Comparison of ENCODE assay signal across 19 mouse cellular contexts in the genomic region with DNA sequence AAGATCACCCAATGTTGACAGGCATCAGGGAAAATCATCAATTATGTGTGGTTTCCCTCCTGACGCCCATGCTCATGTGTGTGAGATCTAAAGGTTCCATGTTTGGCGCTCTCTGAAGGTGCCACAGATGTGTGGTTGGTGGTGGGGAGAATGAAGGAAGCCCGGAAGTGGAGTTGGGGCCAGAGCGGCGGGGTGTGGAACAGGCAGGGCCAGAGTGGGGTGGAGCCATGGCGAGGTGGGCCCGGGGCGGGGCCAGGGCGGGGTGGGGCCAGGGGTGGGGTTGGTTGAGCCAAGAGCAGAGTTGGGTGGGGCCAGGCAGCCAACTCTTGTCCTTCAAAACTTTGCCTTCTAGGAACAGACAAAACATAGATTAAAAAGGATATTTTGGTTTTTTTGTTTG.
DNase-seq lines count a peak whose midpoint lies in the region; ATAC-seq and TF ChIP-seq lines count a peak whose summit lies in the region.
"Had no signal": no experiment of that assay in that cellular context is flagged by ENCODE, and none has a peak within 500 bp of the region (broad histone marks: within the 10 kb centered on the region; RNA-seq: fewer than 3 reads in every experiment).

No protein-coding gene starts in this region.

- no peaks in the 10 kb centered on the region for H3K79me2 ChIP-seq in heart, adult 2 months (replicated peaks; ENCODE audit: control insufficient read depth, insufficient read depth, low read length)

- H3K9ac ChIP-seq in liver, postnatal 0 days (replicated peaks), result no peak overlapping the region
- H3K9ac ChIP-seq in heart, adult 2 months (ENCODE audit: low read depth, low read length), result no peak overlapping the region
- H3K9ac ChIP-seq: embryonic facial prominence, embryonic 13.5 days; forebrain, embryonic 13.5 days; forebrain, postnatal 0 days; heart, embryonic 13.5 days; hindbrain, embryonic 15.5 days had no signal

- no peaks in the 10 kb centered on the region for H3K27me3 ChIP-seq in thymus, adult 2 months (ENCODE audit: control insufficient read depth, insufficient read depth, low read length)
- no peaks in the 10 kb centered on the region for H3K27me3 ChIP-seq in liver, postnatal 0 days (ENCODE audit: insufficient read depth, low read length)
- H3K27me3 ChIP-seq in heart, adult 2 months (ENCODE audit: control insufficient read depth, insufficient read depth, low read length), result no peaks in the 10 kb centered on the region
- H3K27me3 ChIP-seq: embryonic facial prominence, embryonic 13.5 days; forebrain, embryonic 13.5 days; heart, embryonic 13.5 days; hindbrain, embryonic 15.5 days had no signal

- no peak overlapping the region for H3K27ac ChIP-seq in thymus, adult 2 months (ENCODE audit: control insufficient read depth, insufficient read depth, low read length)
- no peak overlapping the region for H3K27ac ChIP-seq in liver, postnatal 0 days (ENCODE audit: low read depth)
- no peak overlapping the region for H3K27ac ChIP-seq in heart, adult 2 months
- H3K27ac ChIP-seq: embryonic facial prominence, embryonic 13.5 days; forebrain, embryonic 13.5 days; gastrocnemius, adult 2 months; heart, embryonic 13.5 days; hindbrain, embryonic 15.5 days had no signal

- H3K36me3 ChIP-seq in thymus, adult 2 months (ENCODE audit: control insufficient read depth, insufficient read depth, low read length), result no peaks in the 10 kb centered on the region
- no peaks in the 10 kb centered on the region for H3K36me3 ChIP-seq in liver, postnatal 0 days (replicated peaks; ENCODE audit: insufficient read depth, low read length)
- no peaks in the 10 kb centered on the region for H3K36me3 ChIP-seq in heart, adult 2 months (ENCODE audit: control insufficient read depth, insufficient read depth, low read length)
- H3K36me3 ChIP-seq: heart, embryonic 13.5 days; hindbrain, embryonic 15.5 days had no signal

- no peak for TF ChIP-seq CTCF in thymus, adult 2 months (IDR thresholded peaks at IDR 0.05; ENCODE audit: borderline replicate concordance, control insufficient read depth, extremely low read depth, insufficient read depth, low read length, poor library complexity)
- no peak for TF ChIP-seq CTCF in liver, postnatal 0 days (IDR thresholded peaks at IDR 0.05; ENCODE audit: low read depth)
- no peak for TF ChIP-seq CTCF in heart, adult 2 months (IDR thresholded peaks at IDR 0.05)

- H3K4me1 ChIP-seq in thymus, adult 2 months (replicated peaks; ENCODE audit: control insufficient read depth, insufficient read depth, low read length), result 0 out of 2 replicates have a peak, but pooled peaks cover 5% of the 10 kb centered on the region
- H3K4me1 ChIP-seq in liver, postnatal 0 days (ENCODE audit: insufficient read depth), result no peaks in the 10 kb centered on the region
- H3K4me1 ChIP-seq in heart, adult 2 months (ENCODE audit: control insufficient read depth, insufficient read depth, low read length), result no peaks in the 10 kb centered on the region
- H3K4me1 ChIP-seq: forebrain, embryonic 13.5 days; heart, embryonic 13.5 days; hindbrain, embryonic 15.5 days had no signal

- TF ChIP-seq EP300 in liver, postnatal 0 days (IDR thresholded peaks at IDR 0.05; ENCODE audit: low read depth), result no peak
- no peak for TF ChIP-seq EP300 in heart, adult 2 months (IDR thresholded peaks at IDR 0.05; ENCODE audit: insufficient read depth, low read depth, low read length)

- H3K4me2 ChIP-seq in liver, postnatal 0 days (ENCODE audit: low read depth, low read length), result no peak overlapping the region
- H3K4me2 ChIP-seq: embryonic facial prominence, embryonic 13.5 days; forebrain, embryonic 13.5 days; heart, embryonic 13.5 days; hindbrain, embryonic 15.5 days had no signal

- peak; percentile 14 for DNase-seq in thymus, postnatal 4 days
- no peak for DNase-seq in thymus, adult 2 months
- DNase-seq in liver, result peak; percentile 44
- peak; percentile 24 for DNase-seq in liver, postnatal 0 days
- DNase-seq in right cerebral cortex, postnatal 4 days, result no peak
- no peak for DNase-seq in frontal cortex, postnatal 14 days (ENCODE audit: low spot score in 2 of 2)
- no peak for DNase-seq in heart, adult 2 months
- DNase-seq: adrenal gland, postnatal 10 days; cerebellum, adult 11-12 months; cerebellum, adult 9-10 months; cerebellum, postnatal 25 days; forebrain, postnatal 0 days; gastrocnemius, adult 2 months; gastrocnemius, postnatal 25 days; heart, postnatal 36 days had no signal

- no peak for TF ChIP-seq POLR2A in thymus, adult 2 months (IDR thresholded peaks at IDR 0.05; ENCODE audit: control insufficient read depth, extremely low read depth, insufficient read depth, low read length, poor library complexity)
- TF ChIP-seq POLR2A in heart, adult 2 months (IDR thresholded peaks at IDR 0.05; ENCODE audit: insufficient read depth, low read depth, low read length), result no peak

- WGBS in thymus, adult 2 months, result 56% methylated on average over 9 of the region's 9 CpGs
- WGBS in liver, postnatal 0 days (ENCODE audit: insufficient replicate concordance), result 49% methylated on average over 9 of the region's 9 CpGs
- WGBS in heart, adult 2 months, result 53% methylated on average over 9 of the region's 9 CpGs

- H3K9me3 ChIP-seq in liver, postnatal 0 days (ENCODE audit: low read length), result no peaks in the 10 kb centered on the region
- H3K9me3 ChIP-seq: embryonic facial prominence, embryonic 13.5 days; forebrain, embryonic 13.5 days; heart, embryonic 13.5 days; hindbrain, embryonic 15.5 days had no signal

- intact Hi-C loops in heart, adult 2 months (cut with DNase I), result no loop called here

- no peak overlapping the region for H3K4me3 ChIP-seq in thymus, adult 2 months (ENCODE audit: control insufficient read depth, insufficient read depth, low read length)
- no peak overlapping the region for H3K4me3 ChIP-seq in liver, postnatal 0 days (ENCODE audit: low read depth, low read length)
- H3K4me3 ChIP-seq in heart, adult 2 months, result no peak overlapping the region
- H3K4me3 ChIP-seq: embryonic facial prominence, embryonic 13.5 days; forebrain, embryonic 13.5 days; gastrocnemius, adult 2 months; heart, embryonic 13.5 days; hindbrain, embryonic 15.5 days had no signal

- ATAC-seq in liver, postnatal 0 days, result no peak
- ATAC-seq: forebrain, embryonic 13.5 days; forebrain, postnatal 0 days had no signal

Comparison
In these comparisons a context has a peak if more than half of its experiments do, and no peak if none do; other contexts are left out.
1. DNase-seq: peak in thymus, postnatal 4 days (single experiment), liver (single experiment) and liver, postnatal 0 days (single experiment); none in thymus, adult 2 months (single experiment), right cerebral cortex, postnatal 4 days (single experiment), frontal cortex, postnatal 14 days (0 of 2) and heart, adult 2 months (0 of 2).